Mouse (Mus musculus): ENCODE data around the gene C1qa. TPM values are rescaled to one million over a fixed set of nuclear protein-coding genes. Genes with fewer than 3 reads are reported as not detected.
A peak's percentile ranks its signal among the peaks of the same experiment; 100 is the strongest.

The C1qa gene
- polyA plus RNA-seq, 1 experiment from 2014 or later = 26.3 TPM

DNA sequence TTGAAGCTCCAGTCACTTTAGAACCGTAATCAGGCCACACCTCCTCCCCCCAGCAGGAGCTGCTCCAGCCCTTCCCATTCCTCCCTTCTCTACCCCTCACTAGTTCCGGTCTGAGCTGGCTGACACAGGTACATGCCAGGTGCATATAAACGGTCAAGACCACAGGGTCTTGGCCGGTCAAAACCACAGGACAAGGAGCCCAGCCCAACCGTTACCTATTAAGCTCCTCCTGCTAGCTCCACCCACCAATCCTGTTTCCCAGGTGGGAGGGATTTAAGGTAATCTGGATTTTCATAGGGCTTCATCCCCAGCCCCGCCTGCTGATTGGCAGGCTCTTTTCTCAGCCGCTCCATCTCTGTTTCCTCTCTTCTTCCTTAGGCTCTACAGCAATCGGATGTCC is 20.4 kb downstream of the C1qa start:
- H3K9ac ChIP-seq (ENCODE audit: low read depth, low read length) = no peak overlapping the region
- H3K27me3 ChIP-seq (ENCODE audit: control insufficient read depth, insufficient read depth, low read depth, low read length) = no peaks in the 10 kb centered on the region
- no peak overlapping the region for H3K4me3 ChIP-seq (ENCODE audit: low read depth, low read length)
- H3K4me2 ChIP-seq (ENCODE audit: low read length) = no peak overlapping the region
- H3K4me1 ChIP-seq (ENCODE audit: control insufficient read depth, insufficient read depth, low read length) = no peaks in the 10 kb centered on the region
- no peak overlapping the region for H3K27ac ChIP-seq (ENCODE audit: low read length)
- no peaks in the 10 kb centered on the region for H3K9me3 ChIP-seq (replicated peaks; ENCODE audit: control insufficient read depth, low read length, poor library complexity, severe bottlenecking)
- no peak for ATAC-seq
- WGBS = 56% methylated on average over 8 of the region's 8 CpGs
- H3K36me3 ChIP-seq (ENCODE audit: control insufficient read depth, insufficient read depth, low read length) = no peaks in the 10 kb centered on the region

DNA sequence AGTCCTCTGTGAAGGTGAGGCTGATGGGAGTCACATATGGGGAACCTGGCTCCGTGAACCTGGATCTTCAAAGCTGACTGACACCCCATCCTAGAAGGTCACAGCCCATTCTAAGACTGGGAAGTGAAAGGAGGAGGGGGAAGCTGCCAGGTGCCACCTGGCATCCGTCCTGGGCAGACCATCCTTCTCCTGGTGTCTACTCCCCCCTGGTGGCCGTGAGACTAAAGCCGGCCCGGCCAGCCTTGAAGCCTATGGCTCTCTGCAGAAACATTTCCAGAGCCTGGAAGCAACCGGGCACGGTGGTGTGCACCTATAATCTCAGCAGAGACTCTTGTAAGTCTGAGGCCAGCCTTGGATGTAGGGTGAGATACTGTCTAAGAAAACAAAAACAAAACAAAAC is 21.6 kb downstream of the C1qa start:
- Histone ChIP-seq H3K27me3 (ENCODE audit: control insufficient read depth, insufficient read depth, low read depth, low read length) (no peaks in the 10 kb centered on the region), H3K9ac (ENCODE audit: low read depth, low read length) (no peak overlapping the region), H3K4me3 (ENCODE audit: low read depth, low read length) (no peak overlapping the region), H3K9me3 (replicated peaks; ENCODE audit: control insufficient read depth, low read length, poor library complexity, severe bottlenecking) (no peaks in the 10 kb centered on the region), H3K4me2 (ENCODE audit: low read length) (no peak overlapping the region), H3K36me3 (ENCODE audit: control insufficient read depth, insufficient read depth, low read length) (no peaks in the 10 kb centered on the region), H3K27ac (ENCODE audit: low read length) (no peak overlapping the region), H3K4me1 (ENCODE audit: control insufficient read depth, insufficient read depth, low read length) (no peaks in the 10 kb centered on the region)
- WGBS = 15% methylated on average over 7 of the region's 7 CpGs
- ATAC-seq = peak; percentile 70

DNA sequence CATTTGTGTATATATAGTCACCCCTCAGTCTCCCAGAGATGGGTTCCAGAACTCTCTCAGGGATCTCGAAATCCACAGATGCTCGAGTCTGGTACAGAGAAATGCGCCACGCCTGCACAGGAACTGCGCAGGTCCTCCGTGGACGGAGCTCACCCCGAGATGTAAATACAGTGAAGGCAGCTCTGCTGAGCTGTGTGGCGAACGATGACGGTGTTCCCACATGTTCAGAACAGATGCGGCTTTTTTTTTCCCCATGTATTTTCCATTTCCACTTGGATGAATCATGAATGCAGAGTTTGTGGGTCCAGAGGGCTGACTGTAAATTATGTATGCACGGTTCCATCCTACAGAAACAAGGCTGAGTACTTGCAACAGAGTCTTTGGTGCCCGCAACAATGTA is 23.6 kb downstream of the C1qa start:
- Histone ChIP-seq H3K27me3 (ENCODE audit: control insufficient read depth, insufficient read depth, low read depth, low read length) (no peaks in the 10 kb centered on the region), H3K4me3 (ENCODE audit: low read depth, low read length) (no peak overlapping the region), H3K9ac (ENCODE audit: low read depth, low read length) (no peak overlapping the region), H3K36me3 (ENCODE audit: control insufficient read depth, insufficient read depth, low read length) (no peaks in the 10 kb centered on the region), H3K4me1 (ENCODE audit: control insufficient read depth, insufficient read depth, low read length) (no peaks in the 10 kb centered on the region), H3K4me2 (ENCODE audit: low read length) (no peak overlapping the region), H3K9me3 (replicated peaks; ENCODE audit: control insufficient read depth, low read length, poor library complexity, severe bottlenecking) (no peaks in the 10 kb centered on the region), H3K27ac (ENCODE audit: low read length) (no peak overlapping the region)
- 94% methylated on average over 14 of the region's 14 CpGs for WGBS
- ATAC-seq = no peak

DNA sequence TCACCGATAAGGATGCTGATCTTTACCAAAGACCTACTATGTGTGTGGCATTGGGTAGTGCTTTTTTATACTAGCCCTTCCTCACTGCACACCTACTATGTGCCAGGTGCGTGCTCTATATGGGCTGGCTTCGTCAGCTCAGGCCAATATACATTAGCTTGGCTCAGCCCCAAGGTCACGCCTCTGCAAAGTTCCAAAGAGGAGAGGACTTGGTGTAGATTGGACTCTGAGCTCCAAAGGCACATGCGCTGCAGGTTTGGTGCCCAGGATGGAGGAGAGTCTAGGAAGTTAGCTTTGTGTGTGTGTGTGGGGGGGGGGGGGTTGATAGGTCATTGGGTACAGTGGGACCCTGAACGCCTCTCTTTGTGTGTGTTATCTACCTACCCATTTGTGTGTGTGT is 30.2 kb downstream of the C1qa start:
- no peak overlapping the region for H3K4me2 ChIP-seq (ENCODE audit: low read length)
- H3K9ac ChIP-seq (ENCODE audit: low read depth, low read length) = no peak overlapping the region
- H3K9me3 ChIP-seq (replicated peaks; ENCODE audit: control insufficient read depth, low read length, poor library complexity, severe bottlenecking) = no peaks in the 10 kb centered on the region
- no peak for ATAC-seq
- no peak overlapping the region for H3K27ac ChIP-seq (ENCODE audit: low read length)
- peaks cover 23% of the 10 kb centered on the region for H3K4me1 ChIP-seq (ENCODE audit: control insufficient read depth, insufficient read depth, low read length)
- no peak overlapping the region for H3K4me3 ChIP-seq (ENCODE audit: low read depth, low read length)
- no peaks in the 10 kb centered on the region for H3K36me3 ChIP-seq (ENCODE audit: control insufficient read depth, insufficient read depth, low read length)
- WGBS = 78% methylated on average over 6 of the region's 6 CpGs
- no peaks in the 10 kb centered on the region for H3K27me3 ChIP-seq (ENCODE audit: control insufficient read depth, insufficient read depth, low read depth, low read length)

DNA sequence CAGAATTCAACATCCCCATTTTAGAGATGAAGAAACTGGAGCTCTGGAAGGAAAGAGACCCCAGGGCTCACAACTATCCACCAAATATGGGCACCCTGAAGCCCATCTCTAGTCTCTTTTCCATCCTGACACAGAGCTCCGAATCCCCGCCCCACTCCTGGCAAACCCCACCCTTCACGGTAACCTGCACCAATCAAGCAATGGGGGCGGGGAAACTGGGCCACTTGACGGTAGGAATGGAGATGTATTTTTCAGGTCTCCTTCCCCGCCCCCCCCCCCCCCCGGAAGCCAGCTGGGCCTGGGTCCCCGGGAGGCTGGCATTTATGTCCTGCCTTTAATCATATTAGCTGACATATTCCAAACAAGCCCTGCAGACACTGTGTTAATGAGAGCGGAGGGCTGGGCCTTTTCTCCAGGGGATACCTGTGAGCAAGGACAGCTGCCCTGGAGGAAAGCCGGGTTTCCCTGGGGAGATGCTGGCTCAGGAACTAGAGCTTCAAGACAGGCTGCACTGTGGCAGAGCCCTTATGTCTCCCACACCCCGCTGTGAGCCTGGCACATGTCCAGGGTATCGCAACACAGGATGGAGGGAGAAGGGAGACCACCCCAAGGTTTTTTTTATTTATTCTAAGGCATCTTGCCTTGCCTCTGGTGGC is 30.8 kb downstream of the C1qa start:
- Histone ChIP-seq H3K4me1 (ENCODE audit: control insufficient read depth, insufficient read depth, low read length) (peaks cover 23% of the 10 kb centered on the region), H3K36me3 (ENCODE audit: control insufficient read depth, insufficient read depth, low read length) (no peaks in the 10 kb centered on the region), H3K4me2 (ENCODE audit: low read length) (no peak overlapping the region), H3K27me3 (ENCODE audit: control insufficient read depth, insufficient read depth, low read depth, low read length) (no peaks in the 10 kb centered on the region), H3K4me3 (ENCODE audit: low read depth, low read length) (no peak overlapping the region), H3K27ac (ENCODE audit: low read length) (no peak overlapping the region), H3K9ac (ENCODE audit: low read depth, low read length) (no peak overlapping the region), H3K9me3 (replicated peaks; ENCODE audit: control insufficient read depth, low read length, poor library complexity, severe bottlenecking) (no peaks in the 10 kb centered on the region)
- no peak for ATAC-seq
- 10% methylated on average over 12 of the region's 12 CpGs for WGBS

DNA sequence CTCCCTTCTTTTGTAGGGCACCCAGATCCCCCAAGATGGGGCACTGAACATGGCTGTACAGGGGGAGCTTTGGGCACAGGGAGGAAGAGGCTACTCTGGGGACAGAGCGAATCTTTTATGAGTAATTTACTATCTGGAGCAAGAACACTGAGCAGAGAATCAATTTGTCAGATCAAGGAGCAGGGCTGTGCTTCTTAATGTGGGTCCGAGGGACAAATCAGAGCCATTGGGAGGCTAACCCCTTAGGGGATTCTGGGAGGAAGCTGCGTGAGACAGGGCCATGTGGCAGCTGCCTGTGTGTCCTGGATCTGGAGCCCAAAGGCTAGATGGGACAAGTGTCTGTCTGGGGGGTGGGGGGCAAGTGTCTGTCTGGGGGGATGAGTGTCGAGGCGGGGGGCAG is 33.1 kb downstream of the C1qa start:
- Histone ChIP-seq H3K27me3 (ENCODE audit: control insufficient read depth, insufficient read depth, low read depth, low read length) (no peaks in the 10 kb centered on the region), H3K36me3 (ENCODE audit: control insufficient read depth, insufficient read depth, low read length) (no peaks in the 10 kb centered on the region), H3K27ac (ENCODE audit: low read length) (peak overlapping the region; percentile 69), H3K4me2 (ENCODE audit: low read length) (peak overlapping the region; percentile 5; the same call in 1 of the 2 replicates), H3K4me3 (ENCODE audit: low read depth, low read length) (no peak overlapping the region), H3K9me3 (replicated peaks; ENCODE audit: control insufficient read depth, low read length, poor library complexity, severe bottlenecking) (no peaks in the 10 kb centered on the region), H3K4me1 (ENCODE audit: control insufficient read depth, insufficient read depth, low read length) (peaks cover 29% of the 10 kb centered on the region), H3K9ac (ENCODE audit: low read depth, low read length) (peak overlapping the region; percentile 15; the same call in 1 of the 2 replicates)
- ATAC-seq = no peak
- WGBS = 48% methylated on average over 5 of the region's 5 CpGs

DNA sequence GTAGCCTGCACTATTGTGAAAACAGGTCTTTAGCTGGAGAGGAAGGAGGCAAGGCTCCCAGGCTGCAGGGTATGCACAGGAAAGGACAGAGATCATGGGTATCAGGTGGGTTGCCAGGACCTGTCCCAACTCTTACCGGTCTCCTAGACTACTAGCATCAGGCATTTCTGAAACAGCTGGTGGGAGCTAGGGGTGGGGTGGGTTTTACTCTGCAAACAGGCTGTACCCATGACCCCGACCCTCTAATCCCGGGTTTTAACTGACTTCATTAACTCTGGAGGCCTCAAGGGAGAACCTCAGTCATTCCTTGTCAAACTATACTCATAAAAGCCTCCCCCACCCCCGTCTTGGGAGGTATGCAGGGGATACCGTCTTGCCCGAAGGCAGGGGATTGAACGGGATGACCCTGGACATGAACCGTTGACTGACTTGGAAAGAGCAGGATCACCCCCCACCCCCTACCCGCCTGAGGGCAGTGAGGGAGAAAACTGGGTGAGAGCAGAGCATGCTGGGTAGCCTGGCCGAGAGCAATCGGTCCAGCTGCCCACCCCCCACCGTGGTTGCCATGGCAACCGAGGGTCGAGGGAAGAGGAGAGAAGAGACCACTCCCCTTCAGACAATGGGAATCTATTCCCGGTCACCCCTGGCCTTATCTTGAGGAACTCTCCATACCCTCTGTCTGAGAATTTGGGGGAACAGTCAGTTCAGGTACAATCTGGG is 33.7 kb downstream of the C1qa start:
- no peaks in the 10 kb centered on the region for H3K27me3 ChIP-seq (ENCODE audit: control insufficient read depth, insufficient read depth, low read depth, low read length)
- H3K4me3 ChIP-seq (ENCODE audit: low read depth, low read length) = no peak overlapping the region
- H3K4me2 ChIP-seq (ENCODE audit: low read length) = peak overlapping the region; percentile 5; the same call in 1 of the 2 replicates
- peak overlapping the region; percentile 15; the same call in 1 of the 2 replicates for H3K9ac ChIP-seq (ENCODE audit: low read depth, low read length)
- peak; percentile 44; the same call in 1 of the 2 replicates for ATAC-seq
- H3K9me3 ChIP-seq (replicated peaks; ENCODE audit: control insufficient read depth, low read length, poor library complexity, severe bottlenecking) = no peaks in the 10 kb centered on the region
- no peaks in the 10 kb centered on the region for H3K36me3 ChIP-seq (ENCODE audit: control insufficient read depth, insufficient read depth, low read length)
- WGBS = 3% methylated on average over 15 of the region's 15 CpGs
- peak overlapping the region; percentile 69 for H3K27ac ChIP-seq (ENCODE audit: low read length)
- peaks cover 29% of the 10 kb centered on the region for H3K4me1 ChIP-seq (ENCODE audit: control insufficient read depth, insufficient read depth, low read length)

DNA sequence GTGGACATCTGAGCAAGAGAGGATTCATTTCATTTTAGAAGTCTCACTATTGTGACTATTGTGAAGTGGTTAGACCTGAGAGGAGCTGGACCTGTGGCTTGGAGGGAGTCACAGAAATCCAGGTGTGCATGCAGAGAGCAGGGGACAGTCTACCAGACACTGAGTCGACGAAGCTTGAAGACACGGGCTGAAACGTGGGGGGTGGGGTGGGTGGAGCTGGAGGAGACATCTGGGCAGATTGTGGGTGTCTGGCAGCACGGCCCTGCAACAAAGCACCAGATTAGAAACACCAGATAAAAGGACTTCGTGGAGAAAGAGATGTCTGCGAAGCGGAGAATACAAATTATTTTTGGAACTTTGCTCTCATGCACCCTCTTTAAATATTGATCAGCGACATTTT is 35.1 kb downstream of the C1qa start:
- no peak for ATAC-seq
- Histone ChIP-seq H3K4me3 (ENCODE audit: low read depth, low read length) (no peak overlapping the region), H3K9ac (ENCODE audit: low read depth, low read length) (no peak overlapping the region), H3K27ac (ENCODE audit: low read length) (no peak overlapping the region), H3K4me1 (ENCODE audit: control insufficient read depth, insufficient read depth, low read length) (peaks cover 29% of the 10 kb centered on the region), H3K9me3 (replicated peaks; ENCODE audit: control insufficient read depth, low read length, poor library complexity, severe bottlenecking) (no peaks in the 10 kb centered on the region), H3K36me3 (ENCODE audit: control insufficient read depth, insufficient read depth, low read length) (no peaks in the 10 kb centered on the region), H3K27me3 (ENCODE audit: control insufficient read depth, insufficient read depth, low read depth, low read length) (no peaks in the 10 kb centered on the region), H3K4me2 (ENCODE audit: low read length) (no peak overlapping the region)
- WGBS = 13% methylated on average over 9 of the region's 9 CpGs

DNA sequence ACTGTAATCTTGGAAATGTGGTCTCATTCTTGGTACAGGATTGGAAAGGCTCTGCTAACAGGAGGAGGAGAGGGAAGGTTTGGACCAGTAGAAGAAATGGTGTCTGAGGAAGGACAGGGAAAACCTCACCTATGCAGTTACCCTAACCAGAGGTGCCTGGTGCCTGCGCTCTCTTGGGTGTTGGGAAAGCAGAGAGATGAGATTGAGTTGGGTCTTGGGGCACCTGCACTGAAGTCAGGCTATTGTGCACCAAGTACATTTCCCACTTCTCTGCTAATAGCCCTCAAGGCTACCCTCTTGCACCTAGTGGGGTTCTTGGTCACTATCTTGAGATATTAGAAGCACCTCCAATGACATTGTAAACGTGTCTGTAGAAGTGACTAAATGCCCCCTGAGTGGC is 36.2 kb downstream of the C1qa start:
- no peak for ATAC-seq
- no peaks in the 10 kb centered on the region for H3K36me3 ChIP-seq (ENCODE audit: control insufficient read depth, insufficient read depth, low read length)
- WGBS = 67% methylated on average over 2 of the region's 2 CpGs
- peaks cover 23% of the 10 kb centered on the region for H3K4me1 ChIP-seq (ENCODE audit: control insufficient read depth, insufficient read depth, low read length)
- no peak overlapping the region for H3K9ac ChIP-seq (ENCODE audit: low read depth, low read length)
- no peaks in the 10 kb centered on the region for H3K9me3 ChIP-seq (replicated peaks; ENCODE audit: control insufficient read depth, low read length, poor library complexity, severe bottlenecking)
- H3K27ac ChIP-seq (ENCODE audit: low read length) = peak overlapping the region; percentile 45; the same call in 1 of the 2 replicates
- no peak overlapping the region for H3K4me2 ChIP-seq (ENCODE audit: low read length)
- H3K4me3 ChIP-seq (ENCODE audit: low read depth, low read length) = no peak overlapping the region
- no peaks in the 10 kb centered on the region for H3K27me3 ChIP-seq (ENCODE audit: control insufficient read depth, insufficient read depth, low read depth, low read length)
